Mouse (Mus musculus): Measurements from ENCODE around the gene Ddx10.

Ddx10 gene

DNA sequence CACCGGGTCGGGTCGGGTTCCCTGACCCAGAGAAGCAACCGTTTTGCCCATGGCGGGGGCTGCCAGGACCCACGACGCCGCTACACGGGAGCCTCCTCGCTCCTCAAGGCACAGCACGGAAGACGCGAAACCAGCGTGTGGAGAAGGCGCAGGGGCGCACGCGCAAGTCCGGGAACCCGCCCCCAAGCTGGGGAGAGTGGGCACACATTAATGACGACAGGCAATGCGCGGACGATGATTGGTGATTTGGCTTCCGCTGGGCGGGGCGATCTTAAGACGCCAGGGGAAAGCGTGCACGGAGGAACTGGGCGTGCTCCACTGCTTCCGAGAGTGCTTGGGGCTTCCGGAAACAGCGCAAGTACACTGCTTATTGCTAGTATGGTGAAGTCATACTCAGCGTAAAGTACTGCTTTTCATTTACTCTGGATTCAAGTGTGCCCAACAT lies at the start of gene Ddx10:
Ddx10 (minus strand) TSS at position 101 of the 445 bp plus-strand sequence.
- peak; percentile 96 for DNase-seq (ENCODE audit: low read depth, low spot score)

- DNase-seq (ENCODE audit: low read depth, low spot score) = no peak
These were observed 45.0 kb upstream of the Ddx10 start for GRCm38 (mm10) chr9:53292833-53293232.

DNA sequence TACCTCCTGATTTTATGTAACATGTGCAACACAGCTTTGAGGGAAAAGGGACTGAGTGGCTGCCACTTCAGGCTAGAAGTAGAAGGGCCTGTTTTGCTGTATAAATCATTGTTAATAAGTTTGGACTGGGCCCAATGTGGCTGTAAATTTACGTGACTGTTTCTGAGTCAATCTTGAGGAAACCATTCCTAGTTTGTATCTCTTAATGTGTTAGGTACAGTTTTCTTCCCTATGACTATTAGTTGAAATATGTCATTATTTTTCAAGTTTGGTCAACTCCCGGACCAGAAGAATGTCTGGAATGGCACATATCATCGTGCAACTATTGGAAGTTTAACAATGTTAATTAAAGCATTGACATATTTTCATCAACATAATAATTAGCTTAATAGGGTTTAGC lies 42.2 kb upstream of the Ddx10 start:
- no peak for DNase-seq (ENCODE audit: low read depth, low spot score)

DNA sequence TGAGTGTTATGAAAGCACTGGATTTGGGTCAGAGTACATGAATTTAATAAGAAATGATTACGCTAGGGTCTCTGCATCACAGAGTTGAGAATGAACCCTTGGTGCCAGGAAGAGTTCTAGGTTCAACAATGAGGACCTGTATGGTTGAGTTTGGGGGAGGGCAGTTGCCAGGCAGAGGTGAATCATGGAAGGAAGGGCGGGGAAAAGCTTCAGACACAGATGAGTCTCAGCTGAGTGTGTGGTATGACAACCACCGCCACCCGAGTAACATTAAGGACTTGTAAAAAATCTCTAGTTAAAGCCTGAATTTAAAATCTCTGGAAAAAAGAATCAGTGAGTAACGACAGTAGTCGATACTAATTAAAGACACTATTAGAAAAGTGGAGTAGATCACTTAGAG lies 38.9 kb upstream of the Ddx10 start:
- DNase-seq (ENCODE audit: low read depth, low spot score) = no peak

GRCm38 (mm10) chr9:53278997-53279396 lies 31.1 kb upstream of the Ddx10 start:
- DNase-seq (ENCODE audit: low read depth, low spot score) = no peak

GRCm38 (mm10) chr9:53276381-53276780 lies 28.5 kb upstream of the Ddx10 start:
- DNase-seq (ENCODE audit: low read depth, low spot score) = no peak

DNA sequence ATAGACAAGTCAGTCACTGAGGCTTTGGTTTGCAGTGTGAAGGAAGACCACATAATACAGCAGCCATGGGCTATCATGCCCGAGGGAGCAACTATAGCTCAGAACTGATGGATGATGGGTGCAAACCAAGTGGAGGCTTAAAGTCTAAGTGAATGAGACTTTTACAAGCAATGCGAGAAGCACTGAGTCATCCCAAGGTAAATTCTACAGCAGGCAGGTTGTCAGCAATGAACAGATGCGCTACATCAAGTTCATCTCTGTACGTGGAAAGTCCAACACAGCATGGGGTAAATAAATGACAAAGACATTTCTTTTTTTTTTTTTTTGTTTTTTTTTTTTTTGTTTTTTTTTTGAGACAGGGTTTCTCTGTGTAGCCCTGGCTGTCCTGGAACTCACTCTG lies 24.9 kb upstream of the Ddx10 start:
- DNase-seq (ENCODE audit: low read depth, low spot score) = no peak

GRCm38 (mm10) chr9:53272207-53272606 lies 24.4 kb upstream of the Ddx10 start:
- DNase-seq (ENCODE audit: low read depth, low spot score) = no peak

DNA sequence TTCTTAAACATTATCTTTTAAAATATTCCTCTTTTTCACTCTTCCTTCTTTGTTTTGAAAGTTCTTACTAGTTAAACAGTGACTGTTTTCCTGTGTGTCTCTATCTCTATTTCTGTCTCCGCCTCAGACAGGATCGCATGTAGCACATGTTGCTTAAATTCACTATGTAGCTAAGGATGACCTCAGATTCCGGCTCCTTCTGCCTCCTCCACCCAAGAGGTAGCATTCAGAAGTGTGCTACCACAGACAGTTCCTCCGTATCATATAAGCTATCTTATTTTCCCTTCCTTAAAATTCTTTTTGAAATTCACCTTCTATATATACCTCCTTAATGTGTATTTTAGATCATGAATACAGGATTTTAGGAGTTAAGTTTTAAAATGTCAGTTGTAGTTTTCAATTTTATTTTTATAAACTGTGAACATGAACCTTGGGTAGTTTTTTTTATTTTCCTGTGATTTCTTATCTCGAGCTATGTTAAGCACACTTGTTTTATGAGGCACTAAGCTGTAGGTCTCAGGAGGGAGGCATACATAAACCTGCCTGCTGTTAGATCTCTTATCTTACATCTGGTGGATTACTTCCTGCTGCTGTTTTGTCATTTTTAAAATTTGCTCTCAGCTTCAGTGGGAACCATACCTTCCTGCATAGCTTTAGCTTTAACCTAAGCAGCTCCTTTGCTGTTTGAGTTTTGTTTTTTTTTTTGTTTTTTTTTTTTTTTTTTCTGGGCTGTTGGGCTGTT lies 23.6 kb upstream of the Ddx10 start:
- no peak for DNase-seq (ENCODE audit: low read depth, low spot score)

- DNase-seq (ENCODE audit: low read depth, low spot score) = no peak
These were observed 21.6 kb upstream of the Ddx10 start for GRCm38 (mm10) chr9:53269466-53269755.

DNA sequence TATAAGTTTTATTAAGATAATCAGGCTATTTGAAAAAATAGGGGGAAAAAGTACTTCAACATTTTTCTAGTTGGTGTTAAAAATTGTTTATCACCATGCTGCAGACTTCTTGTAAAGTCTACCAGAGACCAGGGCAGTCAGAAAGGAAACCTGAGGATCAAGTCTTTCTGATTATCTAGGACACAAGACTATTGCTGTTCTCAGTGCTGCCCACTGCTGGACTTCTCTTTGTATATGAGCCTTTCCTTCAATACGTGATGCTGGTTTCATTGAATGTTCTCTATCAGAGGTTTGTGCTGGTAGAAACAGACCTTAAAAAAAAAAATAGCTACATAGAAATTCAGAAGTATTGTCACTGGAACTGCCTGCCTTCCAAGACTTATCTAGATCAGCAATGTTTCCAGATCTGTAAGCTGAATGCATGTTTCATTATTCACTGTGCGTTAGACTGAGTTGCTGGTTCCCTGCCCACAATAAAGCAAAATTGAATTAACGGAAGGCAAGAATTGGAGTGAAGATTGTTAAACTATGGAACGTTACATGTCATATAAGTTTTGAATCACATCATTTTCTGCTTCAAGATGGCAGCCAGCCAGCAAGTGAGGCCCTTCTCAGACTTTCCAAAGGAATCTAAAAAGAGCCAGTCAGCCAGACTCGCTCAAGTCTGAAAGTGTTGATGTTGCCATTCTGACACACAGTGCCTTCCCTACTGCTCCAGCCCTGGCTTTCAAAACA lies 21.0 kb upstream of the Ddx10 start:
- no peak for DNase-seq (ENCODE audit: low read depth, low spot score)

- no peak for DNase-seq (ENCODE audit: low read depth, low spot score)
These were observed 20.2 kb upstream of the Ddx10 start for GRCm38 (mm10) chr9:53268036-53268435.

- no peak for DNase-seq (ENCODE audit: low read depth, low spot score)
These were observed 17.7 kb upstream of the Ddx10 start for GRCm38 (mm10) chr9:53265589-53265988.

- DNase-seq (ENCODE audit: low read depth, low spot score) = no peak
These were observed 16.5 kb upstream of the Ddx10 start for GRCm38 (mm10) chr9:53264387-53264786.

- DNase-seq (ENCODE audit: low read depth, low spot score) = no peak
These were observed 10.3 kb upstream of the Ddx10 start for GRCm38 (mm10) chr9:53258199-53258598.

DNA sequence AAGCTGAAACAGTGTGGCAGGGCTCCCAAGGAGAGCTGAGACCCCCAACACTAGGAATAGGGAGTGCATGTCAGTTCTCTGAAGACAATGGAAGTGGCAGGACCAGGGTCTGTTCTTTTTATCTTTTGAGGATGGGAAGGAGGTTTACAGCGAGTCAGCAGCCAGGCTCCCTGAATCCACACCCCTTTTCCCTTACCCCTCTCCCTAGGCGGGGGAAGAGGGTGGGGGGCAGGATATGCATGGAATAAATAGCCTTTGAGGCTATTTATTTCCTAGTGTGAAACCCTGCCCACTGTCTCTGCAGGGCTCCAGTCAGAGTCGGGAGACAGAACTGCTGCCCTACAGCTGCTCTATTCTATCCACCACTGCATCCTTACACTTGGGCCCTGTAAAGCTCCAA lies 9.9 kb upstream of the Ddx10 start:
- no peak for DNase-seq (ENCODE audit: low read depth, low spot score)

DNA sequence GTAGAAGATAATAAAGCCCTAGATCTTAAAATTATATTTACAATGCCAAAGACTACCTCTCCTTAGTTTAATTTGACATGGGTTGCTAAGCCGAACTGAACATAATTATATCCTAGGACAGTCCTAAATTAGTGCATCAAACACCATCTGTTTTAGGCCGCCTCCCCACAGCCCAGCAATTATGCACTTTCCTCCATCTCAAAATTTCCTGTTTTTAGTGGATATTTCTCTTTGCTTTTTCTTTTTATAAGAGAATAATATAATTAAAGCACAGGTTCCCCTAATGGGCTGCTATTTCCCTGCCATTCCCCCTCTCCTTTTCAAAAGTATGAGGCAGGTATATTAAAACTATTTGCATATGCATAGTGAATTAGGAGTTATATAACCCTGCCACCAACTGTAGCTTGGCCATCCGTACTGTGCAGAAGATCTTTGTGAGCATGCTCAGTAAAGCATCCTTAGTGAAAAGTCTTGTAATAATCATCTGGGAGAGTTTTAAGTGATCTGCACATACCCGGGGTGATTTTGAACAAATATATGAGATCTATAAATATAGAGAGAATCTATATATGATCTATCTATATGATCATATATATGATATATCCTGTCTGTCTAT lies 8.9 kb upstream of the Ddx10 start:
- no peak for DNase-seq (ENCODE audit: low read depth, low spot score)

GRCm38 (mm10) chr9:53254368-53254767 lies 6.5 kb upstream of the Ddx10 start:
- DNase-seq (ENCODE audit: low read depth, low spot score) = peak; percentile 48

DNA sequence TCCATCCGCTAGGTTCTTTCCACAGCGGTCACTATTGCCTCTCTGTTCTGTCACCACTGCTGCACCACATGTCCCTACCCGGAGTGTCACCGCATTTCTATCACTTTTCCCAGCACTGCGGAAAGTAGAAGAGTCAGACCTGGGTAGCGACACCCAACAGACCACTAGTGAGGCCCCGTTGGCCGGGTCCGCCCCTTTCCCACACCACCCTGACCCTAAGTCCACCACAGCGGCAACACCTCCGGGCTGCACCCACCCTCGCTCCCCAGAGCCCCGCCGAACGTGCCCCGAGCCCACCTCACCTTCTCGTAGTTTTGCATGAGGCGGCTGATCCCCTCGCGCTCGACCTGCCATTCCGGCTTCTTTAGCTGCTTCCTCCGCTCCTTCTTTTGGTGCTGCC lies 337 bp downstream of the Ddx10 start:
- DNase-seq (ENCODE audit: low read depth, low spot score) = no peak

- no peak for DNase-seq (ENCODE audit: low read depth, low spot score)
These were observed 29.7 kb downstream of the Ddx10 start for GRCm38 (mm10) chr9:53218181-53218580.

- no peak for DNase-seq (ENCODE audit: low read depth, low spot score)
These were observed 39.6 kb downstream of the Ddx10 start for GRCm38 (mm10) chr9:53208283-53208682.

- no peak for DNase-seq (ENCODE audit: low read depth, low spot score)
These were observed 73.3 kb downstream of the Ddx10 start for GRCm38 (mm10) chr9:53174590-53174989.

DNA sequence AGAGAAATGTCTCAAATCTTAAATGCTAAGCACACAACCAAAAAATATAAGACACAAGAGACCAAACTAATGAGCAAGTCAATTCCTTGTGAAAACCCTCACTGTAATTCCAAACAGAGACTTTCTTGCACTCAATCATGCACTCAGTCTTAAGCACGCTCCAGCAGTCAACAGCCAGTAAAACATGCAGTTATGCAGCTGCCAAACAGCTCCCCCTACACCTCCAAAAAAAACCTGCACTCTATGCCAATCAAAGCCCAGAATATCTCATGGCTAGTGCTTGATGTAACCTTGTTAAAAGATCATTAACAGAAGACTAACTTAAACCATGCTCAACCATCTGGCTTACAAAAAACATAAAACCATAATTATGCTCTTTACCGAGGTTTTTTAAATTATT lies 74.6 kb downstream of the Ddx10 start:
- DNase-seq (ENCODE audit: low read depth, low spot score) = no peak
